Mouse (Mus musculus): Measurements from ENCODE around the gene Mpzl3.

The Mpzl3 gene

DNA sequence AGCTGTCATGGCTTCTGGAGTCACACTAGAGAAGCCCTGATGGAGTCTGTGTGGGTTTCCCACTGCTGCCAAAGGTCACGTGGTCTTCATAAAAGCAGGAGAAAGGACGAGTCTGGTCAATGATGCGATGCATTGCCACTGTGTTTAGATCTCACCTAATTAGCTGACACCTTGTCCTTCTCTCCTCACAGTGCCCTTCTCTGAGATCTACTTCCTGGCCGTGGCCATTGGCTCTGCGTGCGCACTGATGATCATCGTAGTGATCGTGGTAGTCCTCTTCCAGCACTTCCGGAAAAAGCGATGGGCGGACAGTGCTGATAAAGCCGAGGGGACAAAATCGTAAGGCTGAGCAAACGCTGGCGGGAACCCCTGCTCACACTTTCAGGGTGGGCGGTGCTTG, 8.0 kb upstream of the Mpzl3 start:
- no peak for DNase-seq

- peak; percentile 37 to 49 for DNase-seq
Observed at GRCm38 (mm10) chr9:45048511-45048910, 6.5 kb upstream of the Mpzl3 start.

DNA sequence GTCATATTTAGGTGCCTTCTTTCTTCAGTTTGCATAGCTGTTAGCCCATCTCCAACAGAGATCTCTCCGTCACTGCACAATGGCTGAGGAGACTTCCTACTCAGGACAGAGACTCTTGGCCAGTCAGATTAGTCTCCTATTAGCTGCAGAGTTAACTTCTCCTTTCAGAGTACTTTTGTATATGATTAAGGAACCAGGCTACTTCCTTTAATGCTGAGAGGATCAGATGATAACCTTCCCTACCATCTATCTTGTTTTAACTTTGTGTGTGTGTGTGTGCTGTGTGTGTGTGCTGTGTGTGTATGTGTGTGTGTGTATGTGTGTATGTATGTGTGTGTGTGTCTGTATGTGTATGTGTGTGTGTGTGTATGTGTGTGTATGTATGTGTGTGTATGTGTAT, 5.3 kb upstream of the Mpzl3 start:
- no peak for DNase-seq

DNA sequence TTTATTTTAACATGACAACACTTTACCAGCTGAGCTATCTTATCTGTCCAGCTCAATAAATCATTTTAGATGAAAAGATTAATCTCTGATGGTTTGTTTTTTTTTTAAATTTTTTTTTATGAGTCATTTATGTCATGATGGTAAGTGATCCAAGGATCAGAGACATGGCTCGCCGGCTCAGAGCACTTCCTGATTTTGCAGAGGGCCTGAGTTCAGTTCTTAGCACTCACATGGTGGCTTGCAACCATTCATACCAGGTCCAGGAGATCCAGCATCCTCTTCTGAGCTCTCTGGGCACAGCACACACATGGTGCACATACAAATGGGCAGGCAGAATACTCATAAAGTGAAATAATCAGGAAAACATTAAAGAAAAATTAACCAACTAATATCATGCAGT, 4.7 kb upstream of the Mpzl3 start:
- no peak for DNase-seq

GRCm38 (mm10) chr9:45058304-45058940, 3.4 kb downstream of the Mpzl3 start:
- no peak for DNase-seq

DNA sequence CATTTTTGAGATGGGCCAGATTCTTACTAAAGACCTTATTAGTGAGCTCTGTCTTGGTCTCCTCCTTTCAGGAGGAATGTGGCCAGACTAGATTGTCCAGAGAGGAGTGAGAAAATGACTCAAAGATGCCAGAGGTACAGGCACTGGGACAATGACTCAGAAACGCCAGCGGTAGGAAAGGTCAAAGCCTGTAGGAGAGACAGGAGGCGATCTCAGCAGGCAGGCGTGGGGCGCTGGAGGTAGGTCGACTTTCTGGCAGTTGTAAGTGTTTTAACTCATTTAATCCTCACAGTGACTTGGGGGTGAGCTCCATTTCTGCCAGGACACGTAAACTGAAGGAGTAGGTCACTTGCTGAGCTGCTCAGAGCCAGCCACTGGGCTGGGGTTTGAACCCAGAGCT, 5.2 kb downstream of the Mpzl3 start:
- no peak for DNase-seq

DNA sequence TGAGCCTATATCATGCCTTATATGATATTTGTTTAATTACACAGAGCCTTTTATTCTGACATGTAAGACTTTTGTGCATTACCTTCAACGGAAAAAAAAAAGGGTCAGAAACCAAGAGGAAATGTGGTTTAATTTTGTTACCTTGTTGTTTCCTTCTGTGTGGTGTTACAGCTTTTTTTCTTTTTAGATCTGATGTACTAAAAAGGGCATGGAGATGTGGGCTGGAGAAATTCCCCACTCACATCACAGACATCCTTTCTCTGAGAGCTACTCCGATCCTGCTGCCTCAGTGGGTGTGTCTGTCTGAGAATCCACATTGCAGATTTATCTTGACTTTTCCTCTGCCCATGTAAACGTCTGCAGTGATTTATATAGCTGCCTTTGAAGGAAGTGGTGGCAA, 7.7 kb downstream of the Mpzl3 start:
- no peak for DNase-seq

GRCm38 (mm10) chr9:45064421-45064820, 9.4 kb downstream of the Mpzl3 start:
- DNase-seq, result no peak

DNA sequence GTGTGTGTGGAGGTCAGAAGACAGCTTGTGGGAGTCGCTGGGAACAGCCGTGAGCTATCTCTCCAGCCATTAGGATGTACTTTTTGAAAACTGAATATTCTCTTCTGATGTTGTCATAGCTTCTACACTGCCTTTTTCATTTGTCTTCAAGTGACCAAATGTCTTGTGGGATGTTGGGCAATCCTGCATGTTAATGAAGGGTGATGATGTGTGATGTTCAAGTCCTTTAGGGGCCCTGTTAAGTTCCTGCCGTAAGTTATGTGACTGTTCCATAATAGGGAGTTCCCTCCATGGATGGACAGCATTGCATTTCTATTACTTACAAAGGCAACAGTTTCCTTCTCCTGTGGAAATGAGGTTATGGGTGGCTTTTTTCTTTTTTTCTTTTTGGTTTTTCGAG, 11.7 kb downstream of the Mpzl3 start:
- DNase-seq, result no peak

DNA sequence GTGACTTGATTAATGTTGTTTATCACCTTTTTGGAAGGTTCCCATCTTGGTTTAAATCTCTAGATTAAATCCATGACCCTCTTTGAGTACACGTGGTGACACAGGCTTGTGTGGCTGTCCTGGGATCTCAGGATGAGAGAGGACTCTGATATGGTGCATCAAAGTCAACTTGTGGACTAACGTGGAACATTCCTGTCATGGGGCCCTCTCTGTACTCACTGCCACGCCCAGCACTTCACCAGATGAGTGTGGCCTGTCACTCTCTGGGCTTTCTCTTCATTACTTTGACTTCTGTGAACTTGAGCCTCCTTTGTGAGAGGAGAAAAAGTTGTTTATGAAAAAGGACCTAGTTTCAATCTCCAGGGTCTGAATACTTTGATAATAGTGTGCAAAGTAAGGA, 16.8 kb downstream of the Mpzl3 start:
- no peak for DNase-seq

DNA sequence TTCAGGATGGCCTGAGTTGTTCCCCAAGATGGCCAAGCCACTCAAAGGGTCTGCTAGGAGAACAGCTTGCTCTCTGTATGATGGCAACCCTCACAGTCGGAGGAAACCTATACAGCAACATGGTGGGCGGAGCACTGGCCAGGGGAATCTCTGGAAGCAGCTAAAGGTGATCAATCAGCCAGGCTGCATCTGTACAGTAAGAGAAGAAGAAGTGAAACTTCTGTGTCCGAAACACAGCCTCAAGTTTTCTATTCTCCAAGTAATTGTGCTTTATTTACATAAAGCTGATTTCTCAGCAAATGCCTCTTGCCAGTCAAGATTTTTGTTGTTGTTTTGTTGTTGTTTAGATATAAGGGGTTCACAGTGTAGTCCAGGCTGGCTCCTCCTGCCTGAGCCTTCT, 22.9 kb downstream of the Mpzl3 start:
- DNase-seq, result no peak

DNA sequence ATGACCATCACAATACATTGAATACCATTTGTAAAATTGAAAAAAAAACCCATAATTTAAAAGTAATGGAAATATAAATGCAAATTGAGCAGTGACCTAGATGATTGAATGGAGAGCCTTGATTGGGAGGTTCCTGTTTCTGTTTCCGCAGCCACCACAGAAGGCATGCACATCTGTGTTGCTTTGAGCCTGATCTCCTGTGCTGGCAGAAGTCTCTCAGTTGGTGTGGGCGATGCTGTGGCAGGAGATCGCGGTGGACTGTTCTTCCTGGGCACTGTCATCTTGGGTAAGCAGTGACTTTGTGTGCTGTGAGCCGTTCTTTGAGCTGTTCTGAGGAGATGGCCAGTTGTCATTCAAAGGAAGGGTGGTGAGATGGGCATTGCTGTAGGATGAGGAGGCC, 24.0 kb downstream of the Mpzl3 start, which contains the start of gene Jaml:
Gene Jaml (plus strand): TSS at position 173 of the 400 bp plus-strand sequence.
- DNase-seq, result no peak

DNA sequence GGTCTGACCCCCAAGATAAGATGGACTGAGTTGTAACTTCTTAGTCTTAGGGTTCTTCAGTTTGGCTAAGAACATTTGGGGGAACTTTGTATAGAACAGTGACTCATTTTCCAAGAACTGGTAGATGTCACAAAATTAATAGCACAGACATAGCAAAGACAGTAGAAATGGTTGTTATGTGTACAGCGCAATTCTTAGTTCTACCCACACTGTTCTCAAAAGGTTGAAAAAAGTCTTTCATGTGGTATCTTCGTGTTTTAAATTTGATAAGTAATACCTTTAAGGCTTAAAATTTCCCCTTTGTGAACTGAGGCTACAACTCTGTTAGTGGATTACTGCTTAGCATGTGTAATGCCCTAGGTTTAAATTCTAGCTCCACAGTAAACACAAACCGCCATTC, 28.1 kb downstream of the Mpzl3 start:
- no peak for DNase-seq

- peak in 1 of 2 experiments; percentile 16 for DNase-seq
Observed at GRCm38 (mm10) chr9:45084556-45084955, 29.6 kb downstream of the Mpzl3 start.

DNA sequence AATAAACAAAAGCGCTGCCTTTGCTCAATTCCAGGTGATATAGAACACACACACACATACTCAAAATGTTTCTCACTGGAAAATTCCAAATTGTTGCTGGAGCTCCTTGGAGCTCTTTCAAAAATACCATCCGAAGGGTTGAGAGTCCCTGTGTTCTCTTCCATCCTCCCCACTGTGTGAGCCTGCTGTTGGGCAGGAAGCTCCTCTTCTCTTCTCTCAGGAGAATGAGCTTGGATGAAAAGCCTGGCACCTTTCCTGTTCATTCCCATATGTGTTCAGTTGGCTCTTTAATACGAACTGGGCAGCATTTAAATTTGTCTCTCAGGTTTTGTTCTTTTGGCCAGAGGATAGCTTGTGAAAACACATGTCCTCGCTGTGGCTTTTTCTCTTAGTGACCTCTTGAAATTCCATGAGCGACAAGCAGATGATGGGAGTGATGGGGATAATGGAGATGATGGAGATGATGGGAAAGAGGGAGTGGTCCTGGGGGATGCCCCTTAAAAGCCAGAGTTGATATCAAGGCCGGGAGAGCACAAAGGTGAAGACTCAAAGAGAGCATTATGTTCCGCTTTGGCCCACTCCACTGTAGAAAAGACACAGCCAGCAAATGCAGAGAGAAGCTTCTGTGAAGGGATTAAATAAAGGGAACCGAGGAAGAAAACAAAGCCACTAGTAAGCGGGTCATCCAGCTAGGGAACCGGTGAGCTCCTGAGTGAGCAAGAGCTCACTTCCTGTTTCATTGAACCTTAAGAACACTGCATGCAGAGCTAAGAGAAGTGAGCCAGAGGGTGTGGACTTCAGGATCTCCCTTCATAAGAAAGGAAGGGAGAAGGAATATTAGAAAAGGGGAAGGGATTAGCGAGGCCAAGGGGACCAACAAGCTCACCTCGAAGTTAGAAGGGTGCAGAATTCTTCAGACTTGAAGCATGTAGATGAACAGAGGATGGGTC, 31.0 kb downstream of the Mpzl3 start:
- peak; percentile 78 to 85 for DNase-seq

DNA sequence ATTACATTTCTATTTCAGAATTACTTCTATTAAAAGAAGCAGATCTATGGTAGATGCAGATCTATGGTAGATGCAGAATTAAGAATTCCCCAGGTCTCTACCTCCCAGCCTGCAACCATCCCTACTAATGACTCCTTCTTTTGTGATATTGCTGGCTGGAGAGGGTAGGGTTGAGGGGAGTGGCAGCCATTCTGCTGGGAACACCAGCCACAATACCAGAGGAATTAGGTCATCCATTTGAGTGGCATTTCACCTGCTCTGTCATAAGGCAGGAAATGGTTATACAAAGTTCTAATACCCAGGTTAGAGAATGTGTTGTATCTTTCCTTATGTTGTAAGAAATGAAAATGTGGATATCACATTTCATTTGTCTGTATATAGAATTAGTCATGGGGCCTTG, 33.1 kb downstream of the Mpzl3 start:
- no peak for DNase-seq

GRCm38 (mm10) chr9:45090811-45091210, 35.8 kb downstream of the Mpzl3 start:
- peak in 1 of 2 experiments; percentile 22 for DNase-seq

DNA sequence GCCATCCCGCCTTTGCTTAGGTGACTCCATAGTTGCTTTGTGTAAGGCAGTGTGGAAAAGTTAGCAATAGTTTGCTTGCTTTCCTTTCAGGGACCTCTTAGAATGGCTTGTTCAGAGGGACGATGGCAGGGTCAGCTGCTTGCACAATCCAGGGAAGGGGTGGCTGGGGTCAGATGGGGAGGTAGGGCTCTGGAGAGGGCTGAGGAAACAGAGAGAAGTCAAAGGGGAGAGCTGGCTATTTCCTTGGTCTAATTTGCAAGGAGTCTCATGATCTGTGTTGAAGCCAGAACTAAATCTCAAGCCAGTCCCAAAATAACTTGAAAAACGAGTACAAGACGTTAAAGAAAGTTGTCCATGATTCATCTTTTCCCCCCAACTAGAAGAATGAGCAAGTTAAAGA, 37.7 kb downstream of the Mpzl3 start:
- DNase-seq, result no peak

GRCm38 (mm10) chr9:45095149-45095937, 40.4 kb downstream of the Mpzl3 start:
- no peak for DNase-seq

GRCm38 (mm10) chr9:45097877-45098276, 42.9 kb downstream of the Mpzl3 start:
- no peak for DNase-seq

- no peak for DNase-seq
Observed at GRCm38 (mm10) chr9:45098426-45098825, 43.4 kb downstream of the Mpzl3 start.

DNA sequence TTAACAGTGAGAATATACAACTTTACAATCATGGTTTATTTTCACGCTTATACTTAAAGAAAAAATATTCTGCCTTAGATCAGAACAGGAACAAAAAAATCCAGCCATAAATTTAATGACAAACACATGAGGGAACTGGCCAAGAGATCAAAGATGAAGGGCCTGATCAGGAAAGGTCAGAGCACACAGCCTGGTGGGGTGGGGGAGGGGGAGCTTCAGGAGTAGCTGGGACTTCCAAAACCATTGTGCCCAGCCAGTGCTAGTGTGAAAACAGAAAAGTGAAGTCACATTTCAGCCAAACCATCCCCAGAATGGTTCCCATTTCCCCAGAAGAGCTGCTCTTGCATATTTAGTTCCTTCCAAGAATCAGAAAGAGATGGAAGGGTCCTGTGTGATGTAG, 47.5 kb downstream of the Mpzl3 start:
- DNase-seq, result no peak

DNA sequence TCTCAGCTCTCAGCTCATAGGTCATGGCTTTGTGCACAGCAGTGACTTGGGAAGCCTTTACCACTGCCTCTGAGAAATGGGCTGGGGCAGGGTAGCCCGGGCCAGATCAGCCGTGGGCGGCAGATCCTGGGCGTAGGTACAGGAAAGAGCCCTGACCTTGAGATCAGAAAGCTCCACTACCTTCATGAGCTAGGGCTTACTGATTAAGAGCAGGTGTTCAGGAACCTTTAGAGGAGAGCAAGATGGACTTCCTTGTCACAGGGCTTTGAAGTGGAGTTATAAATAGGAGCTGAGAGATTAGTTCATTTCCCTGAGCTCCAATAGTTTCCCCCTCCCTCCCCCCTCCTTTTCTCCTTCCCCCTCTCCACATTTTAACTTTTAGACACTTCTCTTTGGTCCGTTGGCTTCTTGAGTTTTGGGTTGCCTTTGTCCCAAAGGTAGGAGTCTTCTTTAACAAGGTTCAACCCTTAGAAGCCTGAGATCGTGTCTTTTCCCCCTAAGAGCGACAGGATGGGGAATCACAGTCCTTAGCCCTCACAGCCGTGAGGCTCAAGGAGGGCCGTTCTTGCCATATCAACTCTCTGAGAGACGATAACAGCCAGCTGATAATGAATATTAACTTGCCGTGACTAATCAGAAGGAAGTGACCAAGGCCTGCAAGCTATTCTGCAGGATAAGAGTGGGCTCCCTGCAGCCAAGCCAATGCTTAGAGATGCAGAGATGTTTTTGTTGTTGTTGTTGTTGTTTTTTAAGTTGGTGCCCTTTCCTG, 48.4 kb downstream of the Mpzl3 start:
- no peak for DNase-seq
